Mouse (Mus musculus) natural killer cell, adult 2 months (primary cell): ENCODE measurements around the gene Fbxl21.

Experiments used
- DNase-seq, 2 experiments: peaks; one replicate each; pipeline ENCODE4 v3.0.0; 2022; ENCODE audit warnings: low spot score in 2 of 2

Fbxl21 gene

GRCm38 (mm10) chr13:56534931-56535330, 12.7 kb downstream of the Fbxl21 start:
- DNase-seq: no peak

GRCm38 (mm10) chr13:56535570-56535969, 13.3 kb downstream of the Fbxl21 start:
- DNase-seq: no peak

GRCm38 (mm10) chr13:56537026-56537425, 14.8 kb downstream of the Fbxl21 start:
- no peak for DNase-seq

GRCm38 (mm10) chr13:56539846-56540245, 17.6 kb downstream of the Fbxl21 start:
- DNase-seq: peak in 1 of 2 experiments; percentile 20

- no peak for DNase-seq
Observed at GRCm38 (mm10) chr13:56543805-56544204, 21.5 kb downstream of the Fbxl21 start.

GRCm38 (mm10) chr13:56544956-56545355, 22.7 kb downstream of the Fbxl21 start:
- DNase-seq: no peak

GRCm38 (mm10) chr13:56548401-56548800, 26.1 kb downstream of the Fbxl21 start, which contains the start of gene Lect2:
Gene Lect2, minus strand, starts transcription at chr13:56548502.
- DNase-seq: no peak

DNA sequence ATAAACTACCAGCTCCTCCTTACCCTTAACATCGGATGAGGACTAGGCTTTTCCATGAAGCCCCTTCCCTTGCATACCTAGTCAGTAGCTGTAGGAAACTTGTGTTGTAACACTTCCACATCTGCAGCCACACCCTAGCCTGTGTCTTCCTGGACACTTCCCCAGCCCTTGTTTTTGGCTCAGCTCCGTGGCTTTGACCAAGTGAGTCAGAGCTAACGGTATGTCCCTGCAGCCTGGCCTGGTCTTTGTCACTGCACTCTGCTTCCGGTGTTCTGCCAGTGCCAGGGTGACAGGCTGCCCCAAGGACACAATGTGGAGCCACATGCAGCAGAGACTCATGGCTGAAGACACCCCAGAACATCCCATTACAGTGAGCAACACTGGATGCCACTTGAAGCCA, 27.1 kb downstream of the Fbxl21 start:
- DNase-seq: no peak

- DNase-seq: no peak
Observed at GRCm38 (mm10) chr13:56550574-56550973, 28.3 kb downstream of the Fbxl21 start.

- no peak for DNase-seq
Observed at GRCm38 (mm10) chr13:56551661-56552060, 29.4 kb downstream of the Fbxl21 start.

DNA sequence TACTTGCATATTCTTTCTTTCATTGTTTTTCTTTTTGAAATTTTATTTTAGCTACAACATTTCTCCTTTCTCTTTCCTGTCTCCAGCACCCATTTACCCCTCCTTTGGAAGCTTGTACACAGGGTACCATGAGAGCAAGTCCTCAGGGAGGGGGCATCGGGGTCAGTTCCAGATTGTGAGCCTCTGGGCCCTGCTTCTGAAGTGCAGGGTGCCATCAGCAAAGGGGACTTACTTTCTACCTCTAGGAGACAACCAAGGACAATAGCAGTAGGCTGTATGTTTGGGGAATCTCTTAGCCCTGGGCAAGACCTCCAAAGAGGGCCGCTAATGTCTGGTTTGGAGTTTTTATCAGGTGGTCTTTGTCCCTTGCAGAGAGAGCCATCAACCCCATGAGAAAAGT, 31.7 kb downstream of the Fbxl21 start:
- DNase-seq: no peak

GRCm38 (mm10) chr13:56554409-56554808, 32.1 kb downstream of the Fbxl21 start:
- peak in 1 of 2 experiments; percentile 9 for DNase-seq

DNA sequence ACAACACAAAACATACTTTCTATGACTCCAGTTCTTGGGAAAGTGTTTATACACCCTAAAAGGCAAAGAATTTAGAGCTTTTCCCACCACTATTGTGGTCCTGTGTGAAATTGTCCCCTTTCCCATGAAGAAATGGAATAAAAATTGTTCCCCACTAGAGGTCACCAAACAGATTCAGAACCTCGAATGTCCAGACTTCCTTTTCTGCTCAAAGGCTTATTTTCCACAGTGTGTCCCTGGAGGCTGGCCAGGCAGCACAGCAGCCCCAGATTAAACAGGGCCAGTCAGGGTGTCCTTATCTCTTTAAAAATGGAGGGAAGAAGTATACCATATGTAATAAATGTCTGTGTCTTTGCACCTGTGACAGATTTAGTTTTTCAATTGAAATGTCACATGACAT, 33.7 kb downstream of the Fbxl21 start:
- DNase-seq: no peak

GRCm38 (mm10) chr13:56556701-56557100, 34.4 kb downstream of the Fbxl21 start:
- no peak for DNase-seq

DNA sequence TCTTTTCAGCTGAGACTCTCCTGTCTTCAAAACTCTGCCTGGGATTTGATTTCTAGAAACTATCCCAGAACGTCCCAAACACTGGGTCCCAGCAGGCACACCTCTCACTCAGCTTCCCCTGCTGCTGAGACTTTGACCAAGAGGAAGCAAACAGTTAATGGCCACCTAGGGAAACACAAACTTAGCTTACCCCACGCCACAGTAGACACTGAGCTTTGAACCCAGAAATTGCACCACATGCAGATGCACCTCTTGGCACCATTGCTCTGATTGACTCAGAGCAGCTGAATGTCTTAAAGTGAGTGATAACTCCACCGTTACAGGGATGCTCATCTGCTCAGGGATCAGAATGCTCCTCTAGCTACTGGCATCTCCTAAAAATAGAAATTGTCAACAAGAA, 36.5 kb downstream of the Fbxl21 start:
- no peak for DNase-seq

DNA sequence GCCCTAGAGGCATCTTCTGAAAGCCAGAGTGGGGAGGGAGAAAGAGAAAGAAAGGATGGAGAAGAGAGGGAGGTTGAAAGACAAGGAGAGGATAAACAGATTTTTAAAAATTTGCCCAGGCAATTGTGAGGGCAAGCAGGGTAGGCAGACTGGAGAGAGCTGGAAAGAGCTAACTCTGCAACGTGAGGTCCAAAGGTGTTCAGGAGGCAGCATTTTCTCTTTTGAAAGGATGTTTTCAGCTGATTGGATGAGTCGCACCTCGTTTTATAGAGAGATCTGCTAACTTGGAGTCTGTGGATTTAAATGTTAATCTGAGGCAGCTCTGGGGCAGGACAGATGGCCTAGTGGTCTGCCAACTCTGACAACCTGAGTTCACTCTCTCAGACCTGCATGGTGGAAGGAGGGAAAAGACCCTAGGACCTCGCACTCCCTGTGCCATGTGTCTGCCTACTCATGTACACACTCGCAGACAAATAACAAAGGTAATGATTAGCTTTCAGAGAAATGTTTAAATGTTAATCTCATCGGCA, 37.6 kb downstream of the Fbxl21 start:
- no peak for DNase-seq

DNA sequence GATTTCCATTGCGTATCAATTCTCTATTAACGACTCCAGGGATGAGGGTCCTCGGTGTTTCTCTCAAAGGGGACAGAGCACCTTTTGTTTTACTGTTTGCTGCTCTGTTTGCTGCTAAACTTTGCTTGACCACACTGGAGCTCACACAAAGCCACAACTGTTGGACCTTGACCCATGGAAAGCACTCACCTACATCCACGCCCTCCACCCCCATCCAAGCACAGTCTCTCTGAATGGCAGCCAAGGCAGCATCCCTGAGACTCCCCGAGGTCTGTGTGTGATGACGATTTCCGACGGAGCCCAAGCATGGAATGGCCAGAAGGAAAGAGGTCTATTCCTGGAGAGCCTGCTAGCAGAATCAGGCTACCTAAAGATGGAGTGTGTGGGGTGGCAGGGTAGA, 38.9 kb downstream of the Fbxl21 start:
- DNase-seq: no peak

DNA sequence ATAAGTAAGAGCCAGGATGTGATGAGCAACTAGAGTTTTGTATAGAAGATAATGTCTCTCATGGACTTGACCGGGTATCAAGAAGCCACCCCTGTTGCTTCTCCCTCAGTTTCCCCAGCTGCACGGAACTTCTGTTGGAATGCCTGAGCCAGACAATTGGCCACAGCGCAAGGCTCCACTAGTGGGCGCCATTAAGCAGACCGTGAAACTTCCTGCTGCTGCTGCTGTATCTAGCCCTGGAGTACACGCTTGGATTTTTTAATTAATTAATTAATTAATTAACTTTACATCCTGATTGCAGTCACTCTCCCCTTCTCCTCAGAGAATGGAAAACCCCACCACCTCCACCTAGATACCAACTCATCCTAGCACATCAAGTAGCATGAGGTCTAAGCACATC, 40.8 kb downstream of the Fbxl21 start:
- peak in 1 of 2 experiments; percentile 6 for DNase-seq

DNA sequence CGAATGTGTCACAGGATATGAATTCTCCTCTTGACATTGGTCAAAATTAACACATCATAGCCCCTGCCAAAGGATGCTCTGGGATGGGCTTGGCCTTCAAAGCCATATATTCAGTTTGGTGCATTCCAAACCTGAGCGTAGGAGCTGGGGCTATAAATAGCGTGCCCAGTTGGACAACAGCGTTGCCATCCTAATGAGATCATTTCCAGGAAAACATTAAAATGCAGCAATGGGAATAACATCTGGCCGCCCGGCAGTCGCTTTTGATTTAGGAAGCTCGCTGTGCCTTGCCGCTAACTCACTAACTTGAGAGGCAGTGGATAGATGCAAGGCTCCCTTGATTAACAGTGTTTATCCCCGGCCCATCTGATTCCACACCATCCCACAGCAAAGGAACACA, 44.1 kb downstream of the Fbxl21 start:
- no peak for DNase-seq

DNA sequence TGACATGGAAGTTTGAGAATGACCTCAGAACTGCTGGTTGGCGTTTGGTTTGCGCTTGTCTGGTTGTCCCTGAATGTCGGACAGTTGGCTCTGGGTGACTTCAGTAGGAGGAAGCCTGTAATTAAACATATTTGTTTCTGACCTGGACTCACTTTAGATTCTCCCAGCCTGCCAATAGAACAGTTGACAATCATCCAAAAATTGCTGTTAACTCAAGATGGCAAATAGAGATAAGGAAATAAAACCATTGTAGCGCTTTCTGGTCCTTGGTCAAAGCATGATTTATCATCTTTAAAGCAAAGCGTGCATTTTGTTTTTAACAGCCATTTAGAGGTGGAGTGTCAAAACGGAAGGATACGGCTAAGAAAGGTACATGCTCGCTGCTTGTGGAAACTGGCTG, 49.4 kb downstream of the Fbxl21 start:
- DNase-seq: no peak

DNA sequence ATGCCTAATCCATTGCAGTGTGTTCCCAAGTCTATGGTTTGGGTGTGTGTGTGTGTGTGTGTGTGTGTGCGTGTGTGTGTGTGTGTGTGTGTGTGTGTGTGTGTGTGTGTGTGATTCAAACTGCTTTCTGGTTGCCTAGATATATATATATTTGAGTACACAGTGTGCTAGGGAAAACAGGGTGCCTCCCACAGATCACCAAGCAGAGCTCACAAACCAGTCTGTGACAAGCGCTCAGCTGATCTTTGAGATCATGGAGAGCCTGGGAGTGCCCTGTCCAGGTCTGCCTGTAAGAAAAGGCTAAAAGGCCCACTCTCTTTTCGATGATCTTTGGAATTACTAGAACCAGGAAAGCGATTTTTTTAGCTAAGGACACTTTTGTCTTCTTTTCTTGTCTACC, 52.8 kb downstream of the Fbxl21 start:
- DNase-seq: no peak

DNA sequence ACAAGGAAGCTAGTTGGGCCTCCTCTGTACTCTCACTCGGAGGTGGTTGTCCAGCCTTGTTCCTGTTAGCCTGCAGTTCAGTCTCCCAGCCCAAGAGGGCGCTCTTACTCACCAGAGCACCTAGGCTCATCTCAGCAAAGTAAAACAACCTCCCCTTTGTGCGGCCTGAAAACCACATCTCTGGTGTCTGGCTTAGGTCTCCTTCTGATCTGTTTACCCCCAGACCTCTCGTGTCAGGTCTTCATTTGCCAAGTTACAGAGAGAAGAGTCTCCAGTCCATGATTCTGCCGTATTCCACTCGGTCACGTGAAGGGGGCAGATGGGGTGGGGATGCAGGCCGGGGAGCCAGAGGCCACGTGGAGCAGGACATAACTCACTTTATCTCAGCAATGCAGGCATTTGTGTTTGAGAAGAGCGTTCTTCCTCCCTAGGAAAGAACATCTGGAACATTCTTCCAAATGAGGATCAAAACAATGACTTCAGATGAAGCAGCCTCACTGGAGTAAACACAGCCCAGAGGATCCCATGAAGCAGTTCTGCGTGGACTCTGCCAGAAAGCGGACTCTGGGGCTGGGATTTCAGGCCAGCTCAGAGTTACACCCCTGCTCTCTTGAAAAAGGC, 53.5 kb downstream of the Fbxl21 start:
- DNase-seq: peak; percentile 16 to 55

- no peak for DNase-seq
Observed at GRCm38 (mm10) chr13:56578097-56578496, 55.8 kb downstream of the Fbxl21 start.

DNA sequence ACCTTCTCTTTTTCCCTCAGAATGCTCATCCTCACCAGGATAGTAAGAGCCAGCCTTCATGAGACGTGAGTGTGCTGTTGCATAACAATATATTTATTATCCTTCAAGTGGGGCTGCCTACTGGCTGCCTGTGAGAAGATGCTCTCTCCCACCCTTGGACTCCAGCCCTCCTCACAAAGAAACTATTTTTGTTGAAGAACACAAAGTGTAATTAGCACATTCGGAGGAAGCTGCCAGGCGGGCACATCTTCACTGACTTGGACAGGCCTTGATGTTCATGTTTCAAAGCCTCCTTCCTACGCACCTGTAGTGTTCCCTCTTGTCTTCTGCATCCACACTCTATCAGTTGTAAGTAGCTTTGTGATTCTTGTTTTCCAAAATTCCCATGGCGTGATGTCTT, 58.2 kb downstream of the Fbxl21 start:
- DNase-seq: no peak
